Mouse (Mus musculus): ENCODE measurements around the gene AI413582. TPM values are rescaled to one million over a fixed set of nuclear protein-coding genes. Genes with fewer than 3 reads are reported as not detected.

Gene AI413582
- polyA plus RNA-seq (2017; shearing (Covaris generic)): 100 to 1,000 TPM; 125 to 170 TPM

DNA sequence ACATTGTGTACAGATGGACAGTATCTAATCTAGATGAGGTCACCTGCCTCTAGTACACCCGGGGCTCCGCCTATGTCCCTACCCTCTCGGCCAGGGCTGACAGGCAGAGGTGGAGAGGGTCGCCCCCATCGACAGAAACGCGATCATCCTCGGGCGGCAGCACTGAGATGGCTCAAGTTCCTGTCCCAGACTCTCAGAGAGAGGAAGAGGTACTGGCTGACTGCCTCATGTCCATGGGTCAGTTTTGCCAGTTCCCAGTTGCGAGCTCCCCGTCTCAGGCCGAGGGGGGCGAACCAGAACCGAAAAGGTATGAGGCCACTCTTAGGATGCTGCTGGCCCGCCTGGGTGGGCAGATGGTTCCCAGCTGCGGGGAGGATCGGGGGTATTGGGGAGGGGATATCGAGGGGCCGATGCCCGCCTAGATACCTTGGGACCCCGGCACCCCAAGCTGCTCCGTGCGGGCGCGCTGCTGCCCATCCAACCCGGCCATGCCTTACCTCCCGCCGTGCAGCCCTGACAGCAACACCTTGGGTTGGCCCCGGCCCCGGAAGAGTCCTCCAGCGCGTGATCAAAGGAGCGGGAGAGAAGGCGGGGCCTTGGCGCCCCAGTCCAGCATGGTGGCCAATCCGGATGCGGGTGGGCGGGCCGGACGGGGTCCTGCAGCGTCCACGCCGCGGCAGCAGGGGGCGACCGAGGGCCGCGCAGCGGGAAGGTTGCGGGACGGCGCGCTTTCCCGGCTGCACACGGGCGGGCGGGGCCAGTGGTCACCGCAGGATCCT, at the start of gene AI413582:
TSS of gene AI413582 (minus strand) at position 594 of the 779 bp plus-strand sequence.

DNA sequence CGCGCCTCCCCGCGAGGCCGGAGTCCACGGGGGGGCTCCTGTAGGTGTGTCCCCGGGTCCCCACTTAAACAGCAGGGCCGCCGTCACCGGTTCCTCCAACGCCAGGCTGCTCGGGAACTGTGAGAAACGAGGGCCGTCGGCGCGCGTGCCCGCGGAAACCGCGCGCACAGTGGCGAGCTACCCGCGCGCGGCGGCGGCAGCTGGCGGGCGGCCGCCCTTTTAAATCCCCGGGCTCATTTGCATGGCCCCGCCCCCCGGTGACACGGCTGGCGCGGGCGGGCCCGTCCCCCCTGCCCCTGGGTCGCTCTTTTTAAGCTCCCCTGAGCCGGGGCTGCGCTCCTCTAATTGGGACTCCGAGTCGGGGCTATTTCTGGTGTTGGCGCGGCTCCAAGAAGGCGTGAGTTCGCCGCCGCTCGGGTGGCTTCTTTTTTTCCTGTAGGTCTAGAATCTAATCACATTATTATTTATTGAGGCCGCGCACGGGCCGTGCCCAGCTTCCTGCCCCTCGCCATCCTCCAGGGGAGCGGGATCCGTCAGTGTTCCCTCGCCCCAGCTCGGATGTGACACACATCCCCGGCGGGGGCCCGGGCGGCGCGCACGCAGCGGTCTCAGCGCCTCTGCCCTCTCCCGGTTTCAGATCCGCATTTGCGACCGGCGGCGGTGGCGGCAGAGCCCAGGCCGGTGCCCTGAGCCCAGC, 9.1 kb downstream of the AI413582 start, which contains the start of gene Hmga1:
TSS of gene Hmga1 (plus strand) at position 183 of the 697 bp plus-strand sequence.

DNA sequence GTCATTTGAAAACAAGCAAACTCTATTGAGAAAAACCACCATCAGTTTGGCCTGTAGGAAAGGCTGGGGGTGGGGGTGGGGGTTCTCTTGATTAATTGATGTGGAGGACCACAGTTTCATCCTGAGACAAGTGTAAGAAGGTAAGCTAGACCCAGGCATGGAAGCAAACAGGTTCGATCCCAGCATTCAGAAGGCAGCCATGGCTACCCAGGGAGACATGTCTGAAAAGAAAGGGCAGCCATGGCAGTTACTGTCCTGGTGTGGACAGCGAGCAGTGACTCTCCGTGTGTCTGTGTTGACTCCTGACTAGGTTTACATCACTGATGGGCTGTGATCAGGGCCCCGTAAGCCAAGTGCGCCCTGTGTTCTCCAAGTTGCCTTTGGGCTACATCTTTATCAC, 44.3 kb downstream of the AI413582 start, which contains the start of gene Grm4:
TSS of gene Grm4 (minus strand) at position 101 of the 400 bp plus-strand sequence.

Other genes starting within 250 kb of the AI413582 start
- under 1 TPM in 1 of 2 experiments, not detected in 1; 0.66 TPM for gene Grm4, start 44.4 kb downstream of the AI413582 start, polyA plus RNA-seq (2017; shearing (Covaris generic))
- 10 to 100 TPM; 73.6 to 75.1 TPM for gene Hmga1, start 9.3 kb downstream of the AI413582 start, polyA plus RNA-seq (2017; shearing (Covaris generic))
- 10 to 100 TPM; 76.6 to 97.6 TPM for gene Nudt3, start 57.7 kb upstream of the AI413582 start, polyA plus RNA-seq (2017; shearing (Covaris generic))
- gene RPS10-NUDT3, start 69.5 kb upstream of the AI413582 start, polyA plus RNA-seq (2017; shearing (Covaris generic)): not detected
- gene Rps10, start 70.9 kb upstream of the AI413582 start, polyA plus RNA-seq (2017; shearing (Covaris generic)): 100 to 1,000 TPM; 914 to 952 TPM
- 10 to 100 TPM; 59.2 to 67.8 TPM for gene Pacsin1, start 89.8 kb upstream of the AI413582 start, polyA plus RNA-seq (2017; shearing (Covaris generic))
- 1 to 10 TPM in 1 of 2 experiments, under 1 TPM in 1; 0.57 to 2.9 TPM for gene Spdef, start 163.2 kb upstream of the AI413582 start, polyA plus RNA-seq (2017; shearing (Covaris generic))